Mouse (Mus musculus): ENCODE results near the gene Gm20716. TPM values are rescaled to one million over a fixed set of nuclear protein-coding genes. Genes with fewer than 3 reads are reported as not detected.

Gm20716 gene
- total and polyA plus RNA-seq, 2 experiments from 2014 or later, result 16.3 to 42.9 TPM

DNA sequence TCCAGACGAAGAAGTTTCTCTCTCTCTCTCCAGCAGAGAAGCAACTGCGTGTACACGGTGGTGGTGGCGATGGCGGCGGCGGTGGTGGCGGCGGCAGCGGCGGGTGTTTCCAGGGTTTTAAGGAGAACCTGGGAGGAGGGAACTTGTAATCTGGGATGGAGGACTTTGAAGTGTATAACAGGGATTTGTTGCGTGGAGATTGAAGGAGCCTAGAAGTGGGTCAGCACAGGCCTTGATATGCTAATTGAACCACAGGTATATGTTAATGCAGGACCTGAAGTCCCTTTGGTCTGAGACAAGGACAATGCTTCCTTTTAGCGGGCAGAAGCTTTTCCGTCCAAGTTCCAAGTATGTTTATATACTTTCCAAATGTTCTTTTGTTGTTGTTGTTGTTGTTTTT is 73.8 kb downstream of the Gm20716 start:
- 29% methylated on average over 14 of the region's 14 CpGs for WGBS
- no peak for TF ChIP-seq CTCF (IDR thresholded peaks at IDR 0.05; ENCODE audit: low read depth)
- ATAC-seq (no peak), DNase-seq (no peak)
- Histone ChIP-seq H3K9me3 (ENCODE audit: low read length) (no peaks in the 10 kb centered on the region), H3K27me3 (ENCODE audit: insufficient read depth, low read length) (no peaks in the 10 kb centered on the region), H3K9ac (no peak overlapping the region), H3K36me3 (ENCODE audit: insufficient read depth) (no peaks in the 10 kb centered on the region), H3K4me1 (ENCODE audit: insufficient read depth) (no peaks in the 10 kb centered on the region), H3K27ac (ENCODE audit: low read depth, low read length) (no peak overlapping the region), H3K4me3 (ENCODE audit: low read depth, low read length) (no peak overlapping the region), H3K4me2 (ENCODE audit: low read depth) (no peak overlapping the region)

GRCm38 (mm10) chr2:168155666-168156065 is 74.5 kb downstream of the Gm20716 start:
- Histone ChIP-seq H3K27ac (ENCODE audit: low read depth, low read length) (no peak overlapping the region), H3K4me1 (ENCODE audit: insufficient read depth) (no peaks in the 10 kb centered on the region), H3K9ac (no peak overlapping the region), H3K4me3 (ENCODE audit: low read depth, low read length) (no peak overlapping the region), H3K9me3 (ENCODE audit: low read length) (no peaks in the 10 kb centered on the region), H3K27me3 (ENCODE audit: insufficient read depth, low read length) (no peaks in the 10 kb centered on the region), H3K36me3 (ENCODE audit: insufficient read depth) (no peaks in the 10 kb centered on the region), H3K4me2 (ENCODE audit: low read depth) (no peak overlapping the region)
- 91% methylated on average over 7 of the region's 7 CpGs for WGBS
- no peak for DNase-seq
- no peak for TF ChIP-seq CTCF (IDR thresholded peaks at IDR 0.05; ENCODE audit: low read depth)
- no peak for ATAC-seq

- no peak overlapping the region for H3K4me3 ChIP-seq (ENCODE audit: low read depth, low read length)
- H3K27me3 ChIP-seq (ENCODE audit: insufficient read depth, low read length), result no peaks in the 10 kb centered on the region
- no peak overlapping the region for H3K4me2 ChIP-seq (ENCODE audit: low read depth)
- H3K9me3 ChIP-seq (ENCODE audit: low read length), result no peaks in the 10 kb centered on the region
- H3K9ac ChIP-seq, result no peak overlapping the region
- DNase-seq (peak; percentile 79), ATAC-seq (peak; percentile 92)
- peak; percentile 61 for TF ChIP-seq CTCF (IDR thresholded peaks at IDR 0.05; ENCODE audit: low read depth)
- 0 out of 2 replicates have a peak overlapping the region, but pooled peaks have one; percentile 30 for H3K27ac ChIP-seq (ENCODE audit: low read depth, low read length)
- 21% methylated on average over 14 of the region's 14 CpGs for WGBS
- no peaks in the 10 kb centered on the region for H3K4me1 ChIP-seq (ENCODE audit: insufficient read depth)
- no peaks in the 10 kb centered on the region for H3K36me3 ChIP-seq (ENCODE audit: insufficient read depth)
These were observed 75.9 kb downstream of the Gm20716 start for GRCm38 (mm10) chr2:168154090-168154881.

- H3K4me3 ChIP-seq (ENCODE audit: low read depth, low read length), result no peak overlapping the region
- no peak for DNase-seq
- TF ChIP-seq CTCF (IDR thresholded peaks at IDR 0.05; ENCODE audit: low read depth), result no peak
- no peak overlapping the region for H3K4me2 ChIP-seq (ENCODE audit: low read depth)
- no peak overlapping the region for H3K27ac ChIP-seq (ENCODE audit: low read depth, low read length)
- no peaks in the 10 kb centered on the region for H3K4me1 ChIP-seq (ENCODE audit: insufficient read depth)
- no peaks in the 10 kb centered on the region for H3K27me3 ChIP-seq (ENCODE audit: insufficient read depth, low read length)
- H3K9me3 ChIP-seq (ENCODE audit: low read length), result no peaks in the 10 kb centered on the region
- WGBS, result 90% methylated on average over 8 of the region's 8 CpGs
- no peak overlapping the region for H3K9ac ChIP-seq
- ATAC-seq, result no peak
- H3K36me3 ChIP-seq (ENCODE audit: insufficient read depth), result no peaks in the 10 kb centered on the region
These were observed 80.9 kb downstream of the Gm20716 start for GRCm38 (mm10) chr2:168149241-168149640.

- TF ChIP-seq CTCF (IDR thresholded peaks at IDR 0.05; ENCODE audit: low read depth), result no peak
- Histone ChIP-seq H3K4me2 (ENCODE audit: low read depth) (no peak overlapping the region), H3K27me3 (ENCODE audit: insufficient read depth, low read length) (no peaks in the 10 kb centered on the region), H3K9ac (no peak overlapping the region), H3K4me3 (ENCODE audit: low read depth, low read length) (no peak overlapping the region), H3K27ac (ENCODE audit: low read depth, low read length) (no peak overlapping the region), H3K9me3 (ENCODE audit: low read length) (no peaks in the 10 kb centered on the region), H3K4me1 (ENCODE audit: insufficient read depth) (0 out of 2 replicates have a peak, but pooled peaks cover 2% of the 10 kb centered on the region), H3K36me3 (ENCODE audit: insufficient read depth) (no peaks in the 10 kb centered on the region)
- no peak for ATAC-seq
- DNase-seq, result no peak
- WGBS, result 76% methylated on average over 22 of the region's 22 CpGs
These were observed 82.3 kb downstream of the Gm20716 start for GRCm38 (mm10) chr2:168147722-168148432.

DNA sequence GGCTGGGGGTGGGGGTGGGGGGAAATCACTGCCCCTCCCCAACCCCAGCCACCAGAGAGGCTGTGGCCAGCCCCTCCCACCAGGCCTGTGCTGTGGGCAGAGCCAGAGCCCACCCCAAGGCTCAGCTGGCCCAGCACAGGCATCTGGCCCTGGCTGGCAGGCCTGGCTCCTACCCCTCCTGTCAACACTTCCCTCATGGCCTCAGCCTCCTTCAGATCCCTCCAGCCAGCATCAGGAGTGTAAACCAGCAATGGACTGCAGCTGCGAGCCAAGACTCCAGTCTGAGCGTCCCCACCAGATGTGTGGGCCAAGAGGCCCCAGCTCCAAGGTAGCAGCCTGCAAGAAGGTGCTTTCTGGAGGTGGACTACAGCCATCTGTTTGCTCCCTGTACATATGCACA is 84.7 kb downstream of the Gm20716 start:
- Histone ChIP-seq H3K4me2 (ENCODE audit: low read depth) (no peak overlapping the region), H3K27me3 (ENCODE audit: insufficient read depth, low read length) (no peaks in the 10 kb centered on the region), H3K9me3 (ENCODE audit: low read length) (no peaks in the 10 kb centered on the region), H3K4me3 (ENCODE audit: low read depth, low read length) (no peak overlapping the region), H3K27ac (ENCODE audit: low read depth, low read length) (no peak overlapping the region), H3K9ac (no peak overlapping the region), H3K36me3 (ENCODE audit: insufficient read depth) (no peaks in the 10 kb centered on the region), H3K4me1 (ENCODE audit: insufficient read depth) (0 out of 2 replicates have a peak, but pooled peaks cover 2% of the 10 kb centered on the region)
- DNase-seq, result no peak
- WGBS, result 60% methylated on average over 2 of the region's 2 CpGs
- TF ChIP-seq CTCF (IDR thresholded peaks at IDR 0.05; ENCODE audit: low read depth), result no peak
- ATAC-seq, result no peak

- no peaks in the 10 kb centered on the region for H3K9me3 ChIP-seq (ENCODE audit: low read length)
- TF ChIP-seq CTCF (IDR thresholded peaks at IDR 0.05; ENCODE audit: low read depth), result no peak
- no peak overlapping the region for H3K9ac ChIP-seq
- no peaks in the 10 kb centered on the region for H3K36me3 ChIP-seq (ENCODE audit: insufficient read depth)
- no peak overlapping the region for H3K4me3 ChIP-seq (ENCODE audit: low read depth, low read length)
- H3K4me2 ChIP-seq (ENCODE audit: low read depth), result no peak overlapping the region
- H3K27ac ChIP-seq (ENCODE audit: low read depth, low read length), result no peak overlapping the region
- no peaks in the 10 kb centered on the region for H3K27me3 ChIP-seq (ENCODE audit: insufficient read depth, low read length)
- ATAC-seq, result peak; percentile 67
- WGBS, result 23% methylated on average over 5 of the region's 5 CpGs
- 0 out of 2 replicates have a peak, but pooled peaks cover 2% of the 10 kb centered on the region for H3K4me1 ChIP-seq (ENCODE audit: insufficient read depth)
- peak; percentile 65 for DNase-seq
These were observed 86.4 kb downstream of the Gm20716 start for GRCm38 (mm10) chr2:168143794-168144193.
